Mouse (Mus musculus) midbrain, postnatal 0 days (tissue): ENCODE measurements at regions not wholly inside any gene's neighbourhood (a gene's known extent, or its start where the extent isn't known, plus 50 kb on each side); places are given as distances from the start of the nearest gene placed in this dataset.

Experiments used
- ATAC-seq: fragments of 200-750 bp; cut with Nextera tagmentation; 2 replicates; pipeline ENCODE4 v1.8.0; 2017; ENCODE audit warnings: moderate number of reproducible peaks, mild to moderate bottlenecking, moderate TSS enrichment, moderate library complexity; ENCODE audit not compliant: low FRiP score
- DNase-seq: peaks from one replicate; pipeline ENCODE4 v3.0.0-alpha.2; 2015; ENCODE audit warnings: low spot score
- H3K27ac ChIP-seq: fragments of 300-500 bp; sonication (generic); 2 replicates; pipeline ENCODE4 v1.5.1; 2014; ENCODE audit warnings: low read depth, mild to moderate bottlenecking, low read length, mixed read lengths
- H3K27me3 ChIP-seq: fragments of 300-500 bp; sonication (generic); 2 replicates; pipeline ENCODE4 v1.6.1; 2014; ENCODE audit warnings: low read length, control low read depth, mixed read lengths; ENCODE audit not compliant: insufficient read depth
- H3K36me3 ChIP-seq: fragments of 300-500 bp; sonication (generic); 2 replicates; pipeline ENCODE4 v1.6.1; 2014; ENCODE audit warnings: low read length, control low read depth, mixed read lengths; ENCODE audit not compliant: insufficient read depth
- H3K4me1 ChIP-seq: fragments of 300-500 bp; sonication (generic); 2 replicates; pipeline ENCODE4 v1.6.1; 2014; ENCODE audit warnings: mild to moderate bottlenecking, control low read depth, antibody characterized with exemption, low read length, mixed read lengths; ENCODE audit not compliant: insufficient read depth
- H3K4me2 ChIP-seq: fragments of 300-500 bp; sonication (generic); 2 replicates; pipeline ENCODE4 v1.6.1; 2014; ENCODE audit warnings: low read depth, mild to moderate bottlenecking, low read length, mixed read lengths; ENCODE audit not compliant: poor library complexity, severe bottlenecking
- H3K4me3 ChIP-seq: fragments of 300-500 bp; sonication (generic); 2 replicates; pipeline ENCODE4 v1.5.1; 2014; ENCODE audit warnings: low read depth, mild to moderate bottlenecking, low read length, moderate library complexity
- H3K9ac ChIP-seq: fragments of 300-500 bp; sonication (generic); replicated peaks from 2 replicates; pipeline ENCODE4 v1.6.1; 2014; ENCODE audit warnings: mild to moderate bottlenecking, low read length, moderate library complexity, mixed read lengths; ENCODE audit not compliant: poor library complexity, severe bottlenecking
- H3K9me3 ChIP-seq: fragments of 300-500 bp; sonication (generic); 2 replicates; pipeline ENCODE4 v1.6.1; 2016; ENCODE audit warnings: low read length, control low read depth
- CTCF ChIP-seq: IDR thresholded peaks from 2 replicates; pipeline ENCODE4 v1.5.1; 2016; ENCODE audit warnings: antibody characterized with exemption, mild to moderate bottlenecking
- WGBS: fragments of 180-500 bp; shearing (Covaris S2); extraction: QIAGEN DNeasy Blood & Tissue Kit; methylation state at CpG from one replicate; pipeline ENCODE4 v1.1.7; 2014; 5-methylcytosine and 5-hydroxymethylcytosine counted together

DNA sequence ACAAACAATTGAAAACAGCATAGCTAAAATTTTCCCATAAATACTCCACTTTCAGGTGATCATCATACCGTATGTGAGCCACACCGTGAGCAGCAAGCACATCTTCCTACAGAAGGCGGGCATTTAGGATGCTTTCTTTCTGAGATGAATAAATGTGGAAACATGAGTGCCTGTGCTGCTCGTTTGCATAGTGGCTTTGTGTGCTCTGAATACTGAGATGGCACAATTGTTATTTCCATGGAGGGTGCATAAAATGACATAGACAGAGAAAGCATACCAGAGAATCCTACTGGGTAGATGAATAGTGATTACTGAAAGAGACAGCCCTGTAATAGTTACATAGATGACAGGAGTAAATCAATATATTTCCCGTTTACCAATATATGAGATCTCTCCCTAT, 1287.4 kb upstream of the Sel1l start:
- H3K4me2 ChIP-seq: no peak overlapping the region
- no peak for DNase-seq
- no peak for TF ChIP-seq CTCF
- no peak for ATAC-seq
- no peaks in the 10 kb centered on the region for H3K36me3 ChIP-seq
- no peaks in the 10 kb centered on the region for H3K9me3 ChIP-seq
- no peak overlapping the region for H3K4me3 ChIP-seq
- H3K4me1 ChIP-seq: no peaks in the 10 kb centered on the region
- no peaks in the 10 kb centered on the region for H3K27me3 ChIP-seq
- no peak overlapping the region for H3K9ac ChIP-seq
- no peak overlapping the region for H3K27ac ChIP-seq
- 42% methylated on average over 5 of the region's 5 CpGs for WGBS

DNA sequence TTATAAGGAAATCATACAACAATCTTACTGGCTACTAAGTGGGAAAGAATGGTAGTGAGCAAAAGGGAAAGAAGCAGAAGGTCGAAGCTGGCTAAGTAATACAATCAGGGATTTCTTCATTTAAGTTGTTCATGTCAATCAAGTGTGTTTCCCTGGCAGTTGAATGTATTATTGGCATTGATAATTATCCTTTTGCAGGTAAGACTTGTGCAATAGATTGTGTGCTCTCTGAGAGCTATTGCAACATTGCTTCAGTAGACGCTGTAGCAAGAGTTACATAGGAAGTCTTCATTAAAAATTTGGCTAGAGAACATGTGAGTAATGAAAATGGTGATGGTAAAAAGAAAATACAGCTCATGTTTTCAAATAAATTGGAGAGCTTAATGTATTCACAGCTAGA, 1273.3 kb upstream of the Sel1l start:
- DNase-seq: no peak
- no peaks in the 10 kb centered on the region for H3K27me3 ChIP-seq
- H3K27ac ChIP-seq: no peak overlapping the region
- H3K4me2 ChIP-seq: no peak overlapping the region
- no peaks in the 10 kb centered on the region for H3K4me1 ChIP-seq
- no peak overlapping the region for H3K9ac ChIP-seq
- H3K9me3 ChIP-seq: no peaks in the 10 kb centered on the region
- no peaks in the 10 kb centered on the region for H3K36me3 ChIP-seq
- no peak for ATAC-seq
- no peak for TF ChIP-seq CTCF
- WGBS: 92% methylated on average over 2 of the region's 2 CpGs
- H3K4me3 ChIP-seq: no peak overlapping the region

DNA sequence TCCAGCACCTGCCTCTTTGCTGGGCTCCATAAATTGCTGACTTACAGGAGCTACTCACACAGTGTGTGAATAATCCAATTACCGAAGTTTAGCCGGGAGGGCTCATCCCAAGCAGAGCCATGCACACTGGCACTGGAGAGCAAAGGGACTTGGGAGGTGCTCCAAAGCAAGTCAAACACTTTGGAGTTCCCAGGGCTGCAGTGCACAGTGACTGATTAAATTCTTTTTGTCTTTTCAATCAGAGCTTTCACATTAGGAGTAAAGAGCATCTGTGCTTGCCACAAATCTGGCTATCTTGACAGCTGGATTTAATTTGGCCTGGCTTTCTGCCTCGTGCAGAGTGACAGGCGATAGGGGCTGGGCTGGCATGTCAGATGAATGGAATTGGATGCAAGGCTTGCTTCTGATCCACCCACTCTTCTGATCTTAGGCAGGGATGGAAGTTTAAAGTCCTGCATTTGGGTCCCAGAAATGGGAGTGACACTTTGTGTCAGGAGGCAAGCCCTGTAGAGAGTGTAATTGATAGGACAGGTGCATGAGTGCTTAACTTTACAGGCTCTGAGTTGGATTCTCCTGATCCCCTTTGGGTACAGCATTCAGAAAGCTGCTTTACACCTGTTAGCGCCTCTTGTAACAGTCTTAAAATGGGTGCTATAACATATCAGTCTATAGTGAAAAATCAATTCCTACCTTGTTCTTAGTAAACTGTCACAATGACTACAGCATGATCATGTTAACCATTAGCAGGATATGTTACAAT, 1239.3 kb upstream of the Sel1l start:
- Histone ChIP-seq H3K4me3 (no peak overlapping the region), H3K4me1 (no peaks in the 10 kb centered on the region), H3K9me3 (no peaks in the 10 kb centered on the region), H3K27me3 (no peaks in the 10 kb centered on the region), H3K36me3 (no peaks in the 10 kb centered on the region), H3K27ac (no peak overlapping the region), H3K9ac (no peak overlapping the region), H3K4me2 (no peak overlapping the region)
- peak; percentile 56 for DNase-seq
- 22% methylated on average over 5 of the region's 5 CpGs for WGBS
- peak; percentile 72 for ATAC-seq
- TF ChIP-seq CTCF: no peak

- Histone ChIP-seq H3K4me2 (no peak overlapping the region), H3K27ac (no peak overlapping the region), H3K9ac (no peak overlapping the region), H3K9me3 (no peaks in the 10 kb centered on the region), H3K27me3 (no peaks in the 10 kb centered on the region), H3K4me1 (no peaks in the 10 kb centered on the region), H3K36me3 (no peaks in the 10 kb centered on the region), H3K4me3 (no peak overlapping the region)
- WGBS: 91% methylated on average over 1 of the region's 1 CpGs
- ATAC-seq (no peak), DNase-seq (no peak)
- TF ChIP-seq CTCF: no peak
Observed at GRCm38 (mm10) chr12:93063864-93064263, 1214.9 kb upstream of the Sel1l start.

DNA sequence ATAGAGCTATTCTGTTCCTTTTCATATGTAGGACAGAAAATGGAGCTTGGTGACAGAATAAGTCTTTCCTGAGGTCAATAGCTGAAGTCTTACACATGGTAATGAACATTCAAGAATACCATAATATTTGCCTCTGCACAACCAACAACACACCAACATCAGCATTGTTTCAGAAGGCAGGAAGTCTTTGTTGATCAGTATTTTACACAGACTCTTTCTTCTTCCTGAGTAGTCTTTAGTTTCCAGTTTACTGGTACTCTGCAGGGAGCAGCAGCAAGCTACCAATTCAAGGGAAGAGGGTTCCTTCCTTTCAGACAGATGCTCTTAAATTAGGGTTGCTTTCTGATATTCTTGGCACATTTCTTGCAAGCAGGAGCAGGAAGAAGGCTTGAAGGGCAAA, 1170.7 kb upstream of the Sel1l start:
- Histone ChIP-seq H3K9ac (no peak overlapping the region), H3K27me3 (no peaks in the 10 kb centered on the region), H3K4me1 (no peaks in the 10 kb centered on the region), H3K9me3 (no peaks in the 10 kb centered on the region), H3K27ac (no peak overlapping the region), H3K4me3 (no peak overlapping the region), H3K36me3 (no peaks in the 10 kb centered on the region), H3K4me2 (no peak overlapping the region)
- TF ChIP-seq CTCF: no peak
- ATAC-seq (no peak), DNase-seq (no peak)

DNA sequence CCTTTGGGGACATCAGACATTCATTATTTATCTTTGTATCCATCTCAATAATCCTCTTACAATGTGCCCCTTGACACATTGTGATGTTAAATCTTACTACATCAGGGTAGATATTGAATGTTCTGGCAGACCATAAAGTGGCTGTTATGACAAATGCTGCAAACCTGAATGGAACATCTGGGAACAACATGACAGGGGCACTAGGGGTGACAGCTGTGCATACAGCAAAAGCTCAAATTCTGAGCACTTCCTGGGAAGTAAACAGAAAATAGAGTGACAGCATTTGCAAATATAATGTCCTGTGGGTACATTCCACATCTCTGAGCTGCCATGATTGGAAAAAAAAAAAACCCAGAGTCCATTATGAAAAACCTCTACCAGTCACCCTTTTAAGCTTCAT, 1162.6 kb upstream of the Sel1l start:
- Histone ChIP-seq H3K27ac (no peak overlapping the region), H3K4me2 (no peak overlapping the region), H3K27me3 (no peaks in the 10 kb centered on the region), H3K4me1 (no peaks in the 10 kb centered on the region), H3K4me3 (no peak overlapping the region), H3K36me3 (no peaks in the 10 kb centered on the region), H3K9ac (no peak overlapping the region), H3K9me3 (no peaks in the 10 kb centered on the region)
- TF ChIP-seq CTCF: no peak
- ATAC-seq (no peak), DNase-seq (no peak)
